26 mouse cellular contexts compared by ENCODE assay signal in the genomic region with DNA sequence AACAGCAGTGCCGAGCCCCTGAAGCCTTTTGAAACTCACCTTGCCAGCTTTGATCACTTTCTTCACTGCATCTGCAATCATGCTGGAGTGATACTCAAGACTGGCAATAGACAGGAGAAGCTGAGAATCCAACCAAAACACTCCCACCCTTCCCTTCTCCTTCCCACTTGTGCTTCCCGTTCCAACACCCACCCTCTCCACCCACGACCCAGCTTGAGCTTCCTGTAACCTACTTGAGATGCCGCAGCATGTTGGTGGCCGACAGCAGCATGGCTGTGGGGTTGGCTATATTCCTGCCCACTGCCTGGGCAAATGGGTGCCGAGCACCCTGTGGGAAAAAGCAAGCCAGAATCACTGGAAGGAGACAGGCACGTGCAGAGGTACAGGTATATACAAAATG. TPM values are rescaled to one million over a fixed set of nuclear protein-coding genes. Genes with fewer than 3 reads are reported as not detected.
A peak's percentile ranks its signal among the peaks of the same experiment; 100 is the strongest.
DNase-seq lines count a peak whose midpoint lies in the region; ATAC-seq and TF ChIP-seq lines count a peak whose summit lies in the region.
"Had no signal": no experiment of that assay in that cellular context is flagged by ENCODE, and none has a peak within 500 bp of the region (broad histone marks: within the 10 kb centered on the region; RNA-seq: fewer than 3 reads in every experiment).

No protein-coding gene starts in this region.

- no peak for TF ChIP-seq RAD21 in CH12.LX (IDR thresholded peaks at IDR 0.05; ENCODE audit: low read depth, low read length)

- no peak for TF ChIP-seq EP300 in liver, postnatal 0 days (IDR thresholded peaks at IDR 0.05; ENCODE audit: low read depth)
- no peak for TF ChIP-seq EP300 in CH12.LX (IDR thresholded peaks at IDR 0.05; ENCODE audit: low read length)

- WGBS in hindbrain, embryonic 12.5 days: 64% methylated on average over 7 of the region's 7 CpGs
- WGBS in hindbrain, embryonic 14.5 days: 72% methylated on average over 7 of the region's 7 CpGs
- 60% methylated on average over 7 of the region's 7 CpGs for WGBS in liver, embryonic 12.5 days (ENCODE audit: insufficient replicate concordance)
- WGBS in liver, postnatal 0 days (ENCODE audit: insufficient replicate concordance): 64% methylated on average over 7 of the region's 7 CpGs

- no peak overlapping the region for H3K9ac ChIP-seq in hindbrain, embryonic 12.5 days
- no peak overlapping the region for H3K9ac ChIP-seq in hindbrain, embryonic 14.5 days
- H3K9ac ChIP-seq in liver, embryonic 12.5 days: no peak overlapping the region
- no peak overlapping the region for H3K9ac ChIP-seq in liver, postnatal 0 days (replicated peaks)
- no peak overlapping the region for H3K9ac ChIP-seq in CH12.LX (ENCODE audit: insufficient read depth, low read depth)
- H3K9ac ChIP-seq: embryonic facial prominence, embryonic 15.5 days; heart, embryonic 12.5 days; hindbrain, embryonic 13.5 days; liver, embryonic 14.5 days; midbrain, embryonic 15.5 days; stomach, embryonic 15.5 days had no signal

- dilution Hi-C loops in CH12.LX (cut with MboI; ENCODE audit: extremely low pct_ligation_motif_present, extremely low pct_unique_long_range_greater_than_20kb, low sequenced_read_pairs): no loop called here

- no peak for TF ChIP-seq CTCF in liver, postnatal 0 days (IDR thresholded peaks at IDR 0.05; ENCODE audit: low read depth)
- TF ChIP-seq CTCF in CH12.LX (conservative IDR thresholded peaks at IDR 0.05 in 1 of 2, IDR thresholded peaks at IDR 0.05 in 1 of 2; ENCODE audit: low read depth in 2 of 2, low read length in 2 of 2): no peak

- in situ Hi-C loops in CH12.LX (cut with MboI; ENCODE audit: low pct_ligation_motif_present, low pct_unique_long_range_greater_than_20kb, low sequenced_read_pairs): loop anchor here (25.0 kb wide), 1 partner anchor 282 kb away; a partner anchor contains a TSS

- H3K9me3 ChIP-seq in hindbrain, embryonic 12.5 days (replicated peaks): no peaks in the 10 kb centered on the region
- H3K9me3 ChIP-seq in hindbrain, embryonic 14.5 days (ENCODE audit: control insufficient read depth, low read length): no peaks in the 10 kb centered on the region
- H3K9me3 ChIP-seq in liver, embryonic 12.5 days (replicated peaks): no peaks in the 10 kb centered on the region
- H3K9me3 ChIP-seq in liver, postnatal 0 days (ENCODE audit: low read length): no peaks in the 10 kb centered on the region
- H3K9me3 ChIP-seq in CH12.LX (replicated peaks; ENCODE audit: low read length): no peaks in the 10 kb centered on the region
- H3K9me3 ChIP-seq: embryonic facial prominence, embryonic 15.5 days; heart, embryonic 12.5 days; hindbrain, embryonic 13.5 days; midbrain, embryonic 15.5 days; stomach, embryonic 15.5 days had no signal

- H3K27me3 ChIP-seq in hindbrain, embryonic 12.5 days: no peaks in the 10 kb centered on the region
- no peaks in the 10 kb centered on the region for H3K27me3 ChIP-seq in hindbrain, embryonic 14.5 days (ENCODE audit: control insufficient read depth, insufficient read depth, low read length)
- H3K27me3 ChIP-seq in liver, embryonic 12.5 days (replicated peaks): no peaks in the 10 kb centered on the region
- no peaks in the 10 kb centered on the region for H3K27me3 ChIP-seq in liver, postnatal 0 days (ENCODE audit: insufficient read depth, low read length)
- H3K27me3 ChIP-seq in CH12.LX (replicated peaks): no peaks in the 10 kb centered on the region
- H3K27me3 ChIP-seq: embryonic facial prominence, embryonic 15.5 days; heart, embryonic 12.5 days; hindbrain, embryonic 13.5 days; midbrain, embryonic 15.5 days; stomach, embryonic 15.5 days had no signal

- H3K4me3 ChIP-seq in hindbrain, embryonic 12.5 days: no peak overlapping the region
- H3K4me3 ChIP-seq in hindbrain, embryonic 14.5 days (replicated peaks; ENCODE audit: low read length): no peak overlapping the region
- H3K4me3 ChIP-seq in liver, embryonic 12.5 days: no peak overlapping the region
- no peak overlapping the region for H3K4me3 ChIP-seq in liver, postnatal 0 days (ENCODE audit: low read depth, low read length)
- no peak overlapping the region for H3K4me3 ChIP-seq in CH12.LX (replicated peaks in 1 of 3; ENCODE audit: low read depth in 2 of 3, low read length in 2 of 3, poor library complexity in 1 of 3)
- H3K4me3 ChIP-seq: embryonic facial prominence, embryonic 15.5 days; heart, embryonic 12.5 days; hindbrain, embryonic 13.5 days; midbrain, embryonic 15.5 days; stomach, embryonic 15.5 days had no signal

- no peak for ATAC-seq in hindbrain, embryonic 12.5 days (ENCODE audit: low FRiP score)
- ATAC-seq in hindbrain, embryonic 14.5 days (ENCODE audit: low FRiP score): no peak
- no peak for ATAC-seq in liver, embryonic 12.5 days
- no peak for ATAC-seq in liver, postnatal 0 days
- ATAC-seq: forebrain, embryonic 14.5 days; inflammation-experienced regulatory T-cells, adult 6 months; midbrain, embryonic 15.5 days had no signal

- DNase-seq in hindbrain, embryonic 14.5 days (ENCODE audit: low spot score): no peak
- no peak for DNase-seq in liver, postnatal 0 days
- DNase-seq in CH12.LX (ENCODE audit: extremely low read depth): peak; percentile 29
- DNase-seq in brain, adult 2 months (ENCODE audit: low read depth, low spot score): peak; percentile 48
- DNase-seq in spleen, adult 18-20 months: no peak
- no peak for DNase-seq in neural tube, embryonic 10.5 days (ENCODE audit: extremely low spot score, low spot score)
- DNase-seq: adrenal gland, postnatal 14 days; B cell, adult 2 months; cerebellum, adult 8-10 months; gastrocnemius, postnatal 10 days; kidney, adult 8-10 months; kidney, postnatal 10 days; lung, postnatal 4 days; thymus, postnatal 4 days had no signal

- H3K27ac ChIP-seq in hindbrain, embryonic 12.5 days: 0 out of 2 replicates have a peak overlapping the region, but pooled peaks have one; percentile 0
- H3K27ac ChIP-seq in hindbrain, embryonic 14.5 days: no peak overlapping the region
- H3K27ac ChIP-seq in liver, embryonic 12.5 days: peak overlapping the region; percentile 31
- H3K27ac ChIP-seq in liver, postnatal 0 days (ENCODE audit: low read depth): no peak overlapping the region
- H3K27ac ChIP-seq in CH12.LX (ENCODE audit: insufficient read depth, low read depth): peak overlapping the region; percentile 17; the same call in 1 of the 2 replicates
- H3K27ac ChIP-seq: embryonic facial prominence, embryonic 15.5 days; hindbrain, embryonic 13.5 days; liver, embryonic 14.5 days; midbrain, embryonic 15.5 days; stomach, embryonic 15.5 days had no signal

- no peak overlapping the region for H3K4me2 ChIP-seq in hindbrain, embryonic 12.5 days (replicated peaks)
- H3K4me2 ChIP-seq in hindbrain, embryonic 14.5 days (replicated peaks): no peak overlapping the region
- no peak overlapping the region for H3K4me2 ChIP-seq in liver, embryonic 12.5 days
- no peak overlapping the region for H3K4me2 ChIP-seq in liver, postnatal 0 days (ENCODE audit: low read depth, low read length)
- no peak overlapping the region for H3K4me2 ChIP-seq in CH12.LX (ENCODE audit: insufficient read depth, low read depth, poor library complexity, severe bottlenecking)
- H3K4me2 ChIP-seq: embryonic facial prominence, embryonic 15.5 days; heart, embryonic 12.5 days; hindbrain, embryonic 13.5 days; midbrain, embryonic 15.5 days; stomach, embryonic 15.5 days had no signal

- peaks cover 63% of the 10 kb centered on the region for H3K36me3 ChIP-seq in hindbrain, embryonic 12.5 days
- H3K36me3 ChIP-seq in hindbrain, embryonic 14.5 days (replicated peaks; ENCODE audit: control insufficient read depth, insufficient read depth): peaks cover 62% of the 10 kb centered on the region
- H3K36me3 ChIP-seq in liver, embryonic 12.5 days: peaks cover 72% of the 10 kb centered on the region
- H3K36me3 ChIP-seq in liver, postnatal 0 days (replicated peaks; ENCODE audit: insufficient read depth, low read length): peaks cover 57% of the 10 kb centered on the region
- H3K36me3 ChIP-seq in CH12.LX (replicated peaks in 1 of 2; ENCODE audit: control insufficient read depth in 1 of 2, insufficient read depth in 1 of 2, low read length in 1 of 2): peaks cover 55 to 71% of the 10 kb centered on the region in 2 experiments

- TF ChIP-seq POLR2A in CH12.LX (IDR thresholded peaks at IDR 0.05; ENCODE audit: low read depth, low read length): no peak

- H3K4me1 ChIP-seq in hindbrain, embryonic 12.5 days: peaks cover 21% of the 10 kb centered on the region
- H3K4me1 ChIP-seq in hindbrain, embryonic 14.5 days (replicated peaks; ENCODE audit: control insufficient read depth, insufficient read depth, low read length): peaks cover 18% of the 10 kb centered on the region
- H3K4me1 ChIP-seq in liver, embryonic 12.5 days: peaks cover 67% of the 10 kb centered on the region
- peaks cover 28% of the 10 kb centered on the region for H3K4me1 ChIP-seq in liver, postnatal 0 days (ENCODE audit: insufficient read depth)
- H3K4me1 ChIP-seq in CH12.LX (ENCODE audit: control insufficient read depth in 1 of 2, insufficient read depth in 2 of 2): peaks cover 15 to 53% of the 10 kb centered on the region in 2 experiments

- H3K79me2 ChIP-seq in CH12.LX (replicated peaks; ENCODE audit: control insufficient read depth, extremely low read depth, insufficient read depth, poor library complexity, severe bottlenecking): peaks cover 43% of the 10 kb centered on the region

RNA-seq across cellular contexts. Expression of a gene that starts 4.1 kb away (rescaled TPM):
- polyA plus RNA-seq in hindbrain, embryonic 12.5 days (2016; fragmentation: Nextera tagmentation; extraction: Ambion mirVana): 118 and 119 TPM in 2 replicates
- polyA plus RNA-seq in hindbrain, embryonic 14.5 days (2014; fragmentation: Nextera tagmentation; extraction: Ambion mirVana): 184 and 194 TPM in 2 replicates
- 123 and 127 TPM in 2 replicates for polyA plus RNA-seq in liver, embryonic 12.5 days (2016; fragmentation: Nextera tagmentation; extraction: Ambion mirVana)
- polyA plus RNA-seq in liver, postnatal 0 days (2015; fragmentation: Nextera tagmentation; extraction: Ambion mirVana): 114 and 116 TPM in 2 replicates
- total RNA-seq in CH12.LX (2012; rRNA removed) (134 TPM in 2 replicates), CH12.LX (2014; rRNA removed) (160 and 179 TPM in 2 replicates)
- polyA plus RNA-seq in CH12.LX (2012; ENCODE audit: insufficient read length, low read depth): 220 and 315 TPM in 2 replicates

RNA-seq across cellular contexts. Expression of a gene that starts 6.0 kb away (rescaled TPM):
- polyA plus RNA-seq in hindbrain, embryonic 12.5 days (2016; fragmentation: Nextera tagmentation; extraction: Ambion mirVana): 262 and 300 TPM in 2 replicates
- polyA plus RNA-seq in hindbrain, embryonic 14.5 days (2014; fragmentation: Nextera tagmentation; extraction: Ambion mirVana): 220 and 244 TPM in 2 replicates
- 377 and 389 TPM in 2 replicates for polyA plus RNA-seq in liver, embryonic 12.5 days (2016; fragmentation: Nextera tagmentation; extraction: Ambion mirVana)
- 79.4 and 91.2 TPM in 2 replicates for polyA plus RNA-seq in liver, postnatal 0 days (2015; fragmentation: Nextera tagmentation; extraction: Ambion mirVana)
- 523 and 663 TPM in 2 replicates for total RNA-seq in CH12.LX (2012; rRNA removed)
- 725 and 772 TPM in 2 replicates for total RNA-seq in CH12.LX (2014; rRNA removed)
- polyA plus RNA-seq in CH12.LX (2012; ENCODE audit: insufficient read length, low read depth): 1,109 and 1,141 TPM in 2 replicates

RNA-seq across cellular contexts. Expression of a gene that starts 14.7 kb away (rescaled TPM):
- polyA plus RNA-seq in hindbrain, embryonic 12.5 days (2016; fragmentation: Nextera tagmentation; extraction: Ambion mirVana): 3.4 TPM in 2 replicates
- polyA plus RNA-seq in hindbrain, embryonic 14.5 days (2014; fragmentation: Nextera tagmentation; extraction: Ambion mirVana): 4.4 and 4.5 TPM in 2 replicates
- 0.41 and 0.61 TPM in 2 replicates for polyA plus RNA-seq in liver, embryonic 12.5 days (2016; fragmentation: Nextera tagmentation; extraction: Ambion mirVana)
- 0.08 and 0.11 TPM in 2 replicates for polyA plus RNA-seq in liver, postnatal 0 days (2015; fragmentation: Nextera tagmentation; extraction: Ambion mirVana)
- total RNA-seq in CH12.LX (2012; rRNA removed): 0.13 TPM in 1 of 2 replicates, not detected in the other
- not detected in 2 replicates for total RNA-seq in CH12.LX (2014; rRNA removed)
- 0.10 TPM in 1 of 2 replicates, not detected in the other for polyA plus RNA-seq in CH12.LX (2012; ENCODE audit: insufficient read length, low read depth)
- total RNA-seq: granulocyte monocyte progenitor cell, adult 5-6 weeks; megakaryocyte-erythroid progenitor cell, adult 5-6 weeks had no signal
- polyA plus RNA-seq: inflammation-experienced regulatory T-cells, adult 6 months had no signal

Comparison
In these comparisons a context has a peak if more than half of its experiments do, and no peak if none do; other contexts are left out.
1. H3K27ac ChIP-seq: peak in hindbrain, embryonic 12.5 days (single experiment), liver, embryonic 12.5 days (single experiment) and CH12.LX (single experiment); none in hindbrain, embryonic 14.5 days (single experiment) and liver, postnatal 0 days (single experiment).
2. DNase-seq: peak in CH12.LX (single experiment) and brain, adult 2 months (single experiment); none in hindbrain, embryonic 14.5 days (single experiment), liver, postnatal 0 days (single experiment), spleen, adult 18-20 months (0 of 2) and neural tube, embryonic 10.5 days (single experiment).